Mouse (Mus musculus) embryo, embryonic 9.5 days (tissue): ENCODE results near the gene Gsc2.
A peak's percentile ranks its signal among the peaks of the same experiment; 100 is the strongest.

Experiments
- DNase-seq: peaks from one replicate; pipeline ENCODE4 v3.0.0-alpha.2; 2017; ENCODE audit errors: extremely low spot score

Gsc2 gene

DNA sequence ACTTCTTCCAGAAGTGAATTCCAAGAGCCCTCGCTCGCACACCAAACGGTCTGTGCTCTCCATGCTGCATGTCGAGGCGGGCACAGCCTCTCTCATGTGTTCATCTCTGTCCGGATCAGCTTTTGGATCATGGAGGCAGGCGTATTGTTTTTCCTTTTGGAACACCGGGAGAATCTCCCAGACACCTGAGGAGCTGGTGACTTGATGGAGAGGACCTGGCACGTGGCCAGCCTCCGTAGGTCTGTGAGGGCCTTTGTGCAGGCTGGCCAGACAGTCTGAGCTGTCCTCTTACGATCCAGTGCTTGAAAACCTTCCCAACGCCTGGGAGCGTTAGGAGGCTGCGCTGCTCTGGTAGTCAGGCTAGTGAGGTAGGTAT lies 7.3 kb upstream of the Gsc2 start:
- DNase-seq, result no peak

DNA sequence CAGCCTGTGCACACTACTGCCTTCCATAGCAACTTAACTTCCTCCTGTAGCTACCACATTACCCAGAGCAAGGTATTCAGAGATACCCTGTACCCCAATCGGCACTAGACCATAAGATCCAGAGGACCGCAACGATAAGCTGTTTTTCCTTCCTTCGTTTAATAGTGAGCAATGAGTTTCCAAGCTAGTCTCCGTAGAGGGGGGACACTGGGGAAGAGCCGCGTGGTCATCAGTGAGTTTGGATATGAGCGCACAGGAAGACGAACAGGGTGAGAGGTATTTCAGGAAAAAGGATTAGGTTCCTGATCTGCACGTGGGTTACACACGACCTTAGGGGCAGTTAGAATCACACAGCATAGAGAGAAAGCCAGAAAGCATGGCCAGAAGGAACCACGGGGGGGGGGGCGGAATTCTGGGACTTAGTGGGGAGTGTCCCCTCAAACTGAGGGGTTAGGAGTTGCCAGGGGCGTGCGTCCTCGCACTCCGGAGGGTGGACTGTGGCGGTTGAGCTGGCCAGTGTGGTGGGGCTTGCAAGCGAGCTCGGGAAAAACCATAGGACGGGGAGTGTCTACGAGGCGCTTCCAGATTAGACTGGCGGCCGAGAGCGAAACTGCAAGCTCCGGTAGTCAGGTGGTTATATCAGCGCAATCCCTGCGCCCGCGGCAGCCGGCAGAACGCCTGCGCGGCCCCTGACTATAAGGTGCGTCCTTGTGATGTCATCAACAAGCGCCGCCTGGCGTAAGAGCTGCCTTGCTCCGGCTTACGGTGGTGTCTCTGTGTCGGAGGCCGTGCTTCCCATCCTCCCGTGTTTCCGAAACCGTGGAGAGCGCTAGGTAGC lies 6.7 kb upstream of the Gsc2 start:
- peak; percentile 92 for DNase-seq

DNA sequence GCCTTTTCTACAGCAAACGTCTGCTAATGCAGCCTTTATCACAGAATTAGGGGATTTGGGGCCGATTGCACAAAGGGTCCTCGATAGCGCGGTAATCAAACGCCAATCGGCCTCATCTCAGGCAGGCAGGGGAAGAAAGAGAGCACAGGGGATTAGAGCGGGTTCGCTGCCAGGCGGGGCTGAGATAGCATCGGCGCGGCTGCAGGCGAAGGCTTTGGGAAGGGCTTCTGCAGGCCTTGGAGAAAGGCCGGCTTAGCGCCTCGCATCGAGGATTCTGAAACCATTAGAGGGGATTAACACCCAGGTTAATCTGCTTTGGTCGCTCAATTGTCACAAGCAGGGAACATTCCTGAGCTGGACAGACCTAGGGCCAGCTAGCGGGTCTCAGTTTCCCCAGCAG lies 5.7 kb upstream of the Gsc2 start:
- DNase-seq, result peak; percentile 42

DNA sequence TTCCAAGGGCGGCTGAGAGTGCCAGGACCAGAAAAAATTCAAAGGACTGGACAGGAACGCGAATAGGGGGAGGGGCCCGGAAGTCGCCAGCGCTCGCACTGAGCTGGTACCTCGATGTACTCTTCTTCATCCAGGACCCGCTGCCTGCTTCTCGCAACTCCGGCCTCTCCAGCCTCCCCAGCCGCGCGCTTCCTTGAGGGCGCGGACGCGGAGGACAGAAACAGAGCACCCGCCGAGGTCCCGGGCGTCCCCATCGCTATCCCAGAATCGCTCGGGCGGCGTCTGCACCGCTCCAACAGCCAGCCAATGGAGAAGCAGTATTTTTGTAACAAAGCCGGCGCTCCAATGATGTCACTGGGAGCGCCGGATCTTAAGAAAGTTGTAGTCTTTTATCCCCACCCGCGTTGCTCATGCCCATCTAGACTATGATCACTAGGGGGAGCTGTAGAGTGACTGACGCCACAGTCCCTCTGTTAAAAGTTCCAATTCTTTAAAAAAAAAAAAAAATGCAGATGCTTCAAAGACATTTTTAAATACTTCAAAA lies 3.7 kb downstream of the Gsc2 start, which contains the start of gene Ess2:
TSS of gene Ess2 (minus strand) at position 297 of the 544 bp plus-strand sequence.
- DNase-seq, result peak; percentile 88

DNA sequence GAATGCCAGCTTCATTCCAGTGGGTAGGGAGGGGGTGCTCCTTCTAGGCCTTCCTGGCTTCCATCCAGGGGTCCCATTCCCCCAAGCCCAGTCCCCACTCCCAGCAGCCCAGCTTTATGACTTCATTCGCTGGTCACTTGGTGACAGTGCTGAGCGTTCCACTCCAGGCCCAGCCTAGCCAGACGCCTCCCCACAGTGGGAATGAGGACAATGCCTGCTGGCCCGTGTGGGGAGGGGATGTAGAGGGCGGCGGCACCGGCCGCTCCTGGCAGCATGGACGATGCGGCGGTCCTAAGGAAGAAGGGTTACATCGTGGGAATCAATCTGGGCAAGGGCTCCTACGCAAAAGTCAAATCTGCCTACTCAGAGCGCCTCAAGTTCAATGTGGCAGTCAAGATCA lies 16.4 kb downstream of the Gsc2 start, which contains the start of the genes Dgcr2 and Tssk2:
TSS of gene Dgcr2 (minus strand) at position 101 of the 400 bp plus-strand sequence.
TSS of gene Tssk2 (plus strand) at position 176 of the 400 bp plus-strand sequence.
- DNase-seq, result no peak

DNA sequence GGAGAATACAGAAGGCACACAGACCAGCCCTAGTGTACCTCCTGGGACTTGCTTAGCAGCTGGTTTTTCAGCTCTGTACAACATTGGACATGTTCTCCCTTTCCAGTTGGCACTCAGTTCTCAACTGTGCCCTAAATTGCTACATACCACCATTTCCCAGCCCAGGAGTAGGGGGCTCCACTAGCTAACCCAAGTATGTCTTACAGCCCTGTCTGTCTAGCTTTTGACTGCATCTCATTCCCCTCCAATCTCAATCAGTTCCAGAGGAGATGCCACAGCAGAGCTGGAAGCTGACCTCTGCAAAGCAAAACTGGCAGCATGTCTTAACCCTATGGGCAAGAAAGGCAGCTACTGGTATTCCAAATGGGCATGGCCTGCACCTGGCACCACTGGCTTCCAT lies 18.8 kb downstream of the Gsc2 start:
- DNase-seq, result no peak

DNA sequence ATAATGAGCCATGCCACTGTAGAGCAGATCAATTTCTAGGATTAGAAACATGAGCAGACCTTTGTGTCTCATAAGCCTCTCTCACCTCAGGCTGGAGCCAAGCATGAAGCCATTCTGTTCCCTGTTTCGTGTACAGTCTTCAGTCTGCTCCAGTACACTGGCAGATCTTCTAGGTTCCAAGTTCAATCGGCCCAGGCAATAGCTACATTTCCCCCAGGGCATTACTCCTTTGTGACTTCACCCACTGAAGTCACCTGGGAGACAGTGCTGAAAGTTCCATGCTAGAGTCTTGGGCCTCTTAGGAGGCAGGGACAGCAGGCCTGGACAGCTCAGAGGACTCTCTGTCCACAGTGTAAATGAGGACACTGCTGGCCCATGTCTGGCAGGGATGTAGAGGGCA lies 20.9 kb downstream of the Gsc2 start, which contains the start of gene Tssk1:
TSS of gene Tssk1 (plus strand) at position 301 of the 400 bp plus-strand sequence.
- no peak for DNase-seq

DNA sequence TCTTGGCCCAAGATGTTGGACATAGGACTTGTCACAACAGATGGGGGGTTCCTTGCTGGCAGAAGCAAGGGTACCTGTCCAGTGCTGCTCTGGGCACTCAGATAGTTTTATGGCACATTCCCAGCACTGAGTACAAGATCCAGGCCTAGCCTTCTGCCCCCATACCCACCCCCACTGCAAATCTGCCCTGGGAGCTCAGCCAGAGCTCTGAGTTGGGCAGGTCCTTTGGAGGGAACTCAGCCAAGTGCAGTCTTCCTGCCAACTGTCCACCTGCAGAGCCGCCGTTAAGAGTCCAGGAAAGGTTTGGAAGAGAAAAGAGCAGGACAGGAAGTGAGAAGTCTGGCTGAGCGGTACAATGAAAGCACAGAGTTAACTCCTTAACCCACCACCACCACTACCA lies 22.3 kb downstream of the Gsc2 start:
- DNase-seq, result no peak

DNA sequence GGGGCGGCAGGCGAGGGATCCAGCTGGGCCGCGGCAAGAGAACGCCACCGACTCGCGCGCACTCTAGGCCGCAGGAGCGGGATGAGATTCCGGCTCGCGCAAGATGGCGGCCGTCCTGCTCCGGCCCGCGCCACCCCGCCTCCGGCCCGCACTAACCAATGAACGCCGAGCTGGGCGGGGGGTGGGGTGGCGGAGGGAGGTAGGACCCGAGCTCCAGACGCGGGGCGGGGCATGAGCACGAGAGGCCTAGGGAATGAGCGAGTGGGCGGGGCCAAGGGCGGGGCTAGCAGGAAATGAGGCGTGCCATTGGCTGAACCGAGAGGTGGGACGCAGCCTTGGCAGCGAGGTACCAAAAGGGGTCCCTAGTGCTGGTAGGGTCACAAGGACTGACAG lies 23.3 kb downstream of the Gsc2 start, which contains the start of gene Gm20518:
TSS of gene Gm20518 (minus strand) at position 105 of the 393 bp plus-strand sequence.
- peak; percentile 100 for DNase-seq

DNA sequence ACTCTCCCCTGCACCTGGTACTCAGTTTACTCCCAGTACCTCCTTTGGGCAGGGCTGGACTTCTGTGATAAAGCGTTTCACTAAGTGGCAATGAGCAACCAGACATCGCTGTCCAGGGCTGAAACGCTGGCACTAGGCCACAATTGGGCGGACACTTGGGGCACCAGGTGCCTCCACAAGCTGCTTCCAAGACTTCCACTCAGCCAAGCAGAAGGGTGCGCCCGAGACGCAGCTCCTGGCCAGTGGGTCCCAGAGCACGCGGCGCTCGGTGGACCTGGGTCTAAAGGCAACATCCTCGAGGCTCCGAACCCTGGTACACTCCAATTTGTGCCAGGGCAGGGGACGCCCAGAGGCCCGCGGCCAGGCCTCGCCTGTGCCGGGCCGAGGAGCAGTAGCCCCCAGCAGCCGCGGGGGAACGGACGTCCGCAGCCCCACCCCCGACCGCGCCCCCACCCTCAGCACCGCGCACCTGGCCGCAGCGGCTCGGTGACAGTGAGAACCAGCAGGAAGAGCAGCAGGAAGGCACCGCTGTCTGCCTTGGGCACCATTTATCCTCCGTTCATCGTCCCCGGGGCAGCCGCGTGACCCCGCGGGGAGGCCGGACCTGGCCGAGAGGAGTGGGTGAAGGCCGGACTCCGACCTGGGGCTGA lies 23.8 kb downstream of the Gsc2 start:
- DNase-seq, result no peak

DNA sequence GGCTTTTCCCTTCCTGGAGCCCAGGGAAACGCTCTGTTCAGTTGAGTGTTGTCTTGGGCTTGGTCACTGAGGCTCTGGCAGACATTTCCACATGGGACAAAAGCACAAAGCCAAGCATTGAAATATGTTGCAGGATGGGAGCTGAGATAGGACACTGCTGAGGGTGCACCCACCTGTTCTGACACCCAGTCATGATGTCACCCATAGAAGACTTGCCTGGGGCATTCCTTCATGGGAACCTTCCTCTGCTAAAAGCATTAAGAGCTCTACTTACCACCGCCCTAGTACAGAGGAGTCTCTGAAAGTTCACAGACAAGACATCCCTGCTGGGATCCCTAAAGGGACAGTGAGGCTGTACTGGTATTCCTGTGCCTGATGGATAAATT lies 24.5 kb downstream of the Gsc2 start:
- no peak for DNase-seq

DNA sequence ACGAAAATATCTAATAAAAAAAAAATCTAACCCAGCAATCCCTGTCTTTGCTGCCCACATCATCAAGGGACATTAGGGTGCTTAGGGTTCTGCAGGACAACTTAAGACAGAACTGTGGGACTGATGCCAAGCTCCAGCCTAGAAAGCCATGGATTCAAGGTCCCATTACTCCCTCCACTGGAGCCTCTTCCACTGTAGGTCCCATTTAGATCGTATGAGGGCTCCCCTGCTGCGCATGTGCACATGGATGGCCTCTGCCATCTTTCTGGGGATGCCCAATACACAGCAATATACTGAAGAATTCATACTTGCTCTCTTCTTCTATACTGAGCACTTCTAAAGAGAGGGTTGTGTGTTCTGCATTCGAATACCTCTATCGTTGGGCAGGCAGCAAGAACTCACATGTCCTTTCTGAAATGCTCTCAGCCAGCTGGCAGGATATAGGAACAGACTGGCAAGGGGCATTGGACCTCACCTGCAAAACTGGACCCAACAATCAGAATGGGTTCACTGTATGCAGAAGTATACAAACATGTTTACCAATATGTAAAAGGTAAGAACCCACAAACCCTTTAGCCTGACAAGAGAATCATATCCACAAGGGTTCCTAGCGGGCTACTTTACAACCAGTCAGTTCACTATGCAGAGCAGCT lies 25.0 kb downstream of the Gsc2 start:
- no peak for DNase-seq

DNA sequence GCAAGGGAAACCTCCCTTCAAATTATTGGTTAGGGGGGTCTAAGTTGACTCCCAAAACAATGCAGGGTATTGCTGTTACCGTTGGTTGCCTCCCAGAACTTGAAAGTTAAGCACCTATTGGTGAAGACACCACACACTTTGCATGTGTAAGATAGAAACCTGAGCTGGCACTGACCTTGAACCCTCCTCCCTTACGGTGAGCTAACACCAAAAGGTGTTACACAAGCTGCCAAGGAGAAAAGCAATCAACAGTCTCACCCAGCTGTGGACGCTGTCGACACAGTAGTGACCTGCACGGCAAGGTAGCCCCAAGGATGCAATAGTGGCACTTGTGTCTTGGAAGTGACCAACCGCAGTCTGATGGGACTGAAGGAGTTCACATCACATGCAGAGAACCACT lies 30.7 kb downstream of the Gsc2 start:
- no peak for DNase-seq

DNA sequence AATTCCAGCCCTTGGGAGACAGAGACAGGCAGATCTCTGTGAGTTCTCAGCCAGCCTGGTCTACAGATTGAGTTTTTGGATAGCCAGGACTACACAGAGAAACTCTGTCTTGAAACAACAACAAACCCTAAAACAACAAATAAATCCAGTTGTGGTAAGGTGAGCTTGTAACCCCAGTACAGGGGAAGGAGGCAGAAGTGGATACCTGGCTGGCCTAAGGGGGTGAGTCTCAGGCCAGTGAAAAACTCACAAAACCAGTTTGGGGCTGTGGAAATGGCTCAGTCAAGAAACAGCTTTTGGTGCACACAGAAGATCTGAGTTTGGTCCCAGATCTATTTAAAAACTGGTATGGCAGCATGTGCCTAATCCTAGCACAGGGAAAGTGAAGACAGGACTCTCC lies 32.7 kb downstream of the Gsc2 start:
- DNase-seq, result no peak

DNA sequence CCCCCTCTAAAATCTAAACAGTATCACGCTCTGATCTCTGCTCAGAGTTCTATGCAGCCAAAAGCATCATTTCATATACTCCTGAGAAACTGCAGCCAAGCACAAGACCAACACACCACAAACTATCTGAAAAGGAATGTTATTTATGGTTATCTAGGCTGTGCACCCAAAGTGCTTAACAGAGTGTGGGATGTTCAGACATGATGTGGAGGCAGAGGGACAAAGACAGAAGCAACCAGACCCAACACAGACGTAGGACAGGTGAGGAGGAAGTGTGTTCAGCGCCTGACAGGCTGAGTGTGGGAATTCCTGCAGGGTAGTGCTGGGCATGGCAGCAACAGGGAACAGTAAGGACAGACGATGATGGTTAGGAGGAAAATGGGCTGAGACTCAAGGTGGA lies 35.3 kb downstream of the Gsc2 start:
- no peak for DNase-seq

DNA sequence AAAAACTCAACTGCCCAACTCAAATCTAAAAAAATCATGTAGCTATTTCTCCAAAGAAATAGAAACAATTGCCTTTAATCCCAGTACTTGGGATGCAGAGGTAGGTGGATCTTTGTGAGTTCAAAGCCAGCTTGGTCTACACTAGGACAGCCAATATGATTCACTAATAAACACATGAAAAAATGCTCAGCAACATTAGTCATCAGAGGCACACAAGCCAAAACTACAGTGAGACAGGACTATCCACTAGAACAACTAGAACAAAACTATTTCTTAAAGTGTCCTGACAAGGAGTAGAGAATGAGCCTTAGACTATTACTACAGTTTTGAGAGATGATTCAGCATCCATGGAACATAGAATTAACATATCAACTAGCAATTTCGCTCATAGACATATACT lies 38.8 kb downstream of the Gsc2 start:
- no peak for DNase-seq

DNA sequence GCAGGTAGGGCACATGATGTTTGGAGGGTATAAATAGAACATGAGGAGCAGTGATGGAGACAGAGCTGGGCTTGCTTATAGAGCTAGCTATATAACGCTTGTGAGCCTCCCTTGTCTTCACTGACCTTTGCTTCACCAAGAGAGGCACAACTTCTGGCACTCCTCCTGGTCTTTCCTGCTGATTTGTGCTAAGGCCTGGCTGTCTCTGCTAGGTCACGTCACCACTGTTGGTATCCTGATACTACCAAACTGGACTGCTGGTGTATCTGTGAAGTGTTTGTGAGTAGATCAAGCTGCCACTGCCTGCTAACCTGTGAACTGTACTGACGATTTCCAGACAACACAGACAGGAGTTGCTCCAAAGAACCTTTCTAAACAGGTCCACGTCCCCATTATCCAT lies 39.7 kb downstream of the Gsc2 start:
- DNase-seq, result no peak

DNA sequence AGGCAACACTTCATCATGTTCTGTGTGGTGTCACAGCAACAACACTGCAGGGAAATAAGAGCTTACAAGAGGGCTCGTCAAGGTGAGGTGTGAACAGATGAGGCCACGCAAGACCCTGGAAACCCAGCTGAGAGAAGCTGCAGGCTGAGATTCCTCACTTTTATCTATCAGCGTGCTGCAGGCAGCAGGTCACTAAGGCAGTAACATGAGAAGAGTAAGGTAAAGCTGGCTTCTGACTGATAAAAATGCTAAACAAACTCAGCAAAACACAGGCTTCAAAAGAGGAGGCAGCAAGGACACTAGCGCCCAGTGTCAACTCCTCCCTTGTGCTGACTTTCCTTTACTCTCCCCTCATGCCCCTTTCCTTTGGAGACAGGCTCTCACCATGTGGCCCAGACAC lies 41.9 kb downstream of the Gsc2 start:
- DNase-seq, result no peak

DNA sequence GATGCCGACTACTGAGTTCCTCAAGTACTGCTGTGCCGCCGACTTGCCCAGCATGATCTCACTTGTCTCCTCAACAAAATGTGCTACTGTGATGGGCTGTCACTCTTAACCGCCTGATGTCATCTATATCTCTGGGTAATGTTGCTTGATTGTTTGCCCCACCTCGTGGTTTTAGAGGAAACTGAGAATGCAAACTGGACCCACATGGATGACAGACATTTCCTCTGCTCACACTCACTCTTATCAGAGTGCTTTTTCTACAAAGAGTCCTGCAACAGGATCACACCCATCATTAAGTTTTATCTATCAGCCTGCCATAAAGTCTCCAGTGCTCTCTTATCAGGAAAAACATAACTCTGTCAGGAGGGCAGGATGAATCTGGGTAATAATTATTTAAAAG lies 43.6 kb downstream of the Gsc2 start:
- DNase-seq, result no peak

DNA sequence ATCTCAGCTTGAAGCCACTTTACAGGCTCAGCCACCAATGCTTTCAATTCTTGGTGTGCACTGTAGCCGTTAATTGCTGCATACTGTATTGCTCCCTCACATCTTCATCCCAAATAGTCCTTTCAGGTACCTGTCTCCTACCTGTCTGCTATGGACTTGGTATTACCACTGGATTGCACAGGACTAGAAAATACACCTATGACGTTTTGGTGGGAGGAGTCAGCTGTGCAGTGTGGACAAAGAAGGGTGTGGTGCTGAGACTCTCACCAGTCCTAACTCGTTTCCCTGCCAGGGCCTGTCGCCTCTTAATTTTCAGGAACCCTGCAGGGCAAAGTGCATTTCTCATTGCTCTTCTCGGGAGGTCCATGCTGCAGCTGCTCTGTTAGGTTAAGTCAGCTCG lies 49.1 kb downstream of the Gsc2 start:
- no peak for DNase-seq

DNA sequence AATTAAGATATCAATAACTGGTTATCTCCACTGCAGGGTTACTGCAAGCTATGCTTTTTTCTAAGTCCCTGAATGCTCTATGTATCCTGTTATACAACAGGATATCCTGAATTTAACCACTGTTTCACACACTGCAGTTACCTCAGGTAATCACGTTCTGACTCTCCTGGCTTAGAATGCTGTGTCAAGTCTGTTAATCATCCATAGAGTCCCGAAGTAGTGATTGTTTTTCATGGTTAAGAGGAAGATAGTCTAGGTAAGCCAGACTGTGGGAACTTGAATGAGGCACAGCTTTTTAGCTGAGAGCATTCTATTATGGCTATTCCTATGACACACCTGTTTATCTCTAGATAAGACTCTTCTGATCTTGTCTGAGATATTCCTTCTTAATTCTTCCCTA lies 49.6 kb downstream of the Gsc2 start:
- no peak for DNase-seq
